Mouse (Mus musculus) myocyte (in vitro differentiated cells): ENCODE measurements at regions not wholly inside any gene's neighbourhood (a gene's known extent, or its start where the extent isn't known, plus 50 kb on each side); places are given as distances from the start of the nearest gene placed in this dataset.

Experiments used
- E2F4 ChIP-seq: IDR thresholded peaks from one replicate; pipeline ENCODE4 v1.6.1; 2011; ENCODE audit warnings: mild to moderate bottlenecking, control low read depth, moderate library complexity; ENCODE audit not compliant: insufficient read depth
- POLR2A ChIP-seq: IDR thresholded peaks from one replicate; pipeline ENCODE4 v1.6.1; 2011; ENCODE audit warnings: low read depth, mild to moderate bottlenecking, control low read depth, moderate library complexity; ENCODE audit not compliant: insufficient read length

DNA sequence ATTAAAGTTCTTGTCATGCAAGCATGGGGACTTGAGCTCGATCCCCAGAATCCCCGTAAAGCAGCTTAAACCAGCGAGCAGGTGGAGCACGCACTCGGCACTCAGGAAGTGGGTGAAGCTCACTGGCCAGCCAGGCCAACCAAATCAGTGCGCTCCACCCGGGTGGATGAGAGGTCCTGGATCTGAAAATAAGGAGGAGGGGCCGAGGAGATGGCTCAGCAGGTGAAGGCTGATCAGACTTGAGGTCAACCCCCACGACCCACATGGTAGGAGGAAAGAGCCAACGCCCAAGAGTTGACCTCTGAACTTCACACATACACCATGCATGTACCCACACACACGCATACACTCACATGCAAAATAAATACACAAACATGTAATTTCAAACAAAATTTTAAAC, 120.8 kb downstream of the Inhbb start:
- TF ChIP-seq POLR2A = no peak
- no peak for TF ChIP-seq E2F4
